Mouse (Mus musculus) midbrain, embryonic 10.5 days (tissue): ENCODE measurements around the gene Draxin. TPM values are rescaled to one million over a fixed set of nuclear protein-coding genes. Genes with fewer than 3 reads are reported as not detected.
"Not testable (repeated sequence)": the region's sequence is repeated elsewhere in the genome, so short reads cannot be mapped to it uniquely, and the experiment has no call there.

ENCODE experiments used
- DNase-seq: peaks from one replicate; pipeline ENCODE4 v3.0.0-alpha.2; 2017; ENCODE audit warnings: low spot score
- H3K27ac ChIP-seq: fragments of 300-500 bp; sonication (generic); replicated peaks from 2 replicates; pipeline ENCODE4 v1.5.1; 2016; ENCODE audit warnings: mild to moderate bottlenecking
- H3K27me3 ChIP-seq: fragments of 300-500 bp; sonication (generic); 2 replicates; pipeline ENCODE4 v1.6.1; 2016; ENCODE audit warnings: low read depth, mild to moderate bottlenecking; ENCODE audit not compliant: poor library complexity, severe bottlenecking
- H3K36me3 ChIP-seq: fragments of 300-500 bp; sonication (generic); 2 replicates; pipeline ENCODE4 v1.6.1; 2016; ENCODE audit warnings: mild to moderate bottlenecking, moderate library complexity
- H3K4me1 ChIP-seq: fragments of 300-500 bp; sonication (generic); 2 replicates; pipeline ENCODE4 v1.6.1; 2016
- H3K4me3 ChIP-seq: fragments of 300-500 bp; sonication (generic); 2 replicates; pipeline ENCODE4 v1.5.1; 2016; ENCODE audit warnings: mild to moderate bottlenecking, moderate library complexity
- H3K9me3 ChIP-seq: fragments of 300-500 bp; sonication (generic); replicated peaks from 2 replicates; pipeline ENCODE4 v1.6.1; 2016; ENCODE audit warnings: mild to moderate bottlenecking
- WGBS: fragments of 180-500 bp; shearing (Covaris S2); methylation state at CpG from one replicate; pipeline ENCODE4 v1.1.7; 2016; 5-methylcytosine and 5-hydroxymethylcytosine counted together
- polyA plus RNA-seq: library from polyadenylated mRNA; unstranded; fragments of >200 nt; fragmentation: Nextera tagmentation; extraction: Ambion mirVana; gene quantifications from 2 replicates; pipeline ENCODE4 v1.2.1, GENCODE M21; 2016

Draxin gene
- polyA plus RNA-seq = 5.3 and 7.5 TPM in 2 replicates

- H3K4me1 ChIP-seq = peaks cover 65% of the 10 kb centered on the region
Observed at GRCm38 (mm10) chr4:148130561-148131413, at the start of gene Draxin. Draxin (minus strand) TSS chr4:148130698.

GRCm38 (mm10) chr4:148177716-148178115 lies 47.2 kb upstream of the Draxin start:
- Histone ChIP-seq H3K4me3 (no peak overlapping the region), H3K27me3 (peaks cover 90% of the 10 kb centered on the region), H3K9me3 (no peaks in the 10 kb centered on the region), H3K4me1 (peaks cover 37% of the 10 kb centered on the region), H3K36me3 (no peaks in the 10 kb centered on the region), H3K27ac (no peak overlapping the region)
- DNase-seq = no peak

More at GRCm38 (mm10) chr4:148130561-148131413, at the start of gene Draxin:
- peak; percentile 90 for DNase-seq
- WGBS = under 1% methylated on average over 82 of the region's 87 CpGs
- Histone ChIP-seq H3K9me3 (no peaks in the 10 kb centered on the region; the same call in 1 of the 2 replicates), H3K36me3 (peaks cover 10% of the 10 kb centered on the region), H3K4me3 (peak within 1 kb of the TSS; percentile 71), H3K27ac (peak within 1 kb of the TSS; percentile 99), H3K27me3 (peaks cover 59% of the 10 kb centered on the region)

GRCm38 (mm10) chr4:148176603-148177002 lies 46.1 kb upstream of the Draxin start:
- Histone ChIP-seq H3K27me3 (peaks cover 90% of the 10 kb centered on the region), H3K4me1 (peaks cover 35% of the 10 kb centered on the region)
- H3K9me3 ChIP-seq, H3K4me3 ChIP-seq, H3K27ac ChIP-seq, DNase-seq, H3K36me3 ChIP-seq: not testable (repeated sequence)
- 68% methylated on average over 5 of the region's 6 CpGs for WGBS

- no peaks in the 10 kb centered on the region for H3K36me3 ChIP-seq
- no peak for DNase-seq
- no peaks in the 10 kb centered on the region for H3K9me3 ChIP-seq
- H3K4me1 ChIP-seq = peaks cover 48% of the 10 kb centered on the region
- peak overlapping the region; percentile 53; the same call in 1 of the 2 replicates for H3K27ac ChIP-seq
- H3K27me3 ChIP-seq = peaks cover 96% of the 10 kb centered on the region
- WGBS = 5% methylated on average over 12 of the region's 12 CpGs
- peak overlapping the region; percentile 43; the same call in 1 of the 2 replicates for H3K4me3 ChIP-seq
Observed at GRCm38 (mm10) chr4:148174495-148174862, 44.0 kb upstream of the Draxin start.

- peak; percentile 61 for DNase-seq
- 1% methylated on average over 30 of the region's 30 CpGs for WGBS
- Histone ChIP-seq H3K4me1 (peaks cover 50% of the 10 kb centered on the region), H3K4me3 (peak overlapping the region; percentile 43), H3K27me3 (peaks cover 96% of the 10 kb centered on the region), H3K9me3 (no peaks in the 10 kb centered on the region), H3K36me3 (no peaks in the 10 kb centered on the region), H3K27ac (peak overlapping the region; percentile 53)
Observed at GRCm38 (mm10) chr4:148173811-148174494, 43.5 kb upstream of the Draxin start.

DNA sequence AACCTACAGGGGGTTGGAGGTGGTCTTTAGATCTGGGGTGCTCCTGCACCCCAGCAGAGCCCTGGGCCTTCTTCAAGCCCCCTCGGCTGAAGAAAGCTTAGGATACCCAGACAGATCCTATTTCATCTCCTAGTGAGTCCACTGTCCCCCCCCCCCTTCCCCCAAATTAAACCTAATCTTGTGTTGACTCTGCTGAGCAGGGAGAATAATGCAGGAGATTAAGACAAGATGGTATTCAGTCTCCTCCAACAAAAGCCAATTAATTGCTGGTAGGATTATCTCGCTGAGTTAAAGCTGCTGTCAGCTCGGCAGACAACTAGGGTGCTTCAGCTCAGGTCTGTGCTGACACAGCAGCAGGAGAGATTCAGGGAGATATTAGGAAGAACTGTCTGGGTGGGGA lies 40.8 kb upstream of the Draxin start:
- Histone ChIP-seq H3K36me3 (no peaks in the 10 kb centered on the region), H3K4me1 (peaks cover 53% of the 10 kb centered on the region), H3K4me3 (no peak overlapping the region), H3K27me3 (peaks cover 95% of the 10 kb centered on the region), H3K27ac (no peak overlapping the region), H3K9me3 (no peaks in the 10 kb centered on the region)
- 10% methylated on average over 3 of the region's 3 CpGs for WGBS
- no peak for DNase-seq

- peaks cover 53% of the 10 kb centered on the region for H3K4me1 ChIP-seq
- H3K27ac ChIP-seq = no peak overlapping the region
- H3K4me3 ChIP-seq = no peak overlapping the region
- DNase-seq = peak; percentile 71
- H3K36me3 ChIP-seq = no peaks in the 10 kb centered on the region
- H3K27me3 ChIP-seq = peaks cover 95% of the 10 kb centered on the region
- 2% methylated on average over 2 of the region's 2 CpGs for WGBS
- H3K9me3 ChIP-seq = no peaks in the 10 kb centered on the region
Observed at GRCm38 (mm10) chr4:148170842-148171241, 40.3 kb upstream of the Draxin start.

DNA sequence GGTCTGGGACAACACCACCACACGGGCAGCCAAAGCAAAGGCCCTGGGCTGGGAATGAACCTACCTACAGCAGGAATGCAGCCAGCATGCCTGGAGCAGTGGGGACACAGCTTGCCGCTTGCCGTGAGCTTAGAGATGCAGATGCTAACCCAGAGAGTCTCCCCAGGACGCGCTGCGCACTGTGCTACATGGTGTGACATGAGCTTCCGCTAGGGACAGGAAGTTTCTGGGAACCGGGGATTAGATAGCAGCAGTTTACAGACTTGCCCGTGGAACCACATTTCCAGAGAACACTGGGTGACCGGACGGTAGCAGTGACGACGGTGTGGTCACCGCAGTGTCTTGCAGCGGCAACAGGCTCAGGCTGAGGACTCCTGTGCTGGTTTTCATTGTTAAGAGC lies 39.1 kb upstream of the Draxin start:
- Histone ChIP-seq H3K27me3 (peaks cover 95% of the 10 kb centered on the region), H3K4me1 (peaks cover 62% of the 10 kb centered on the region), H3K4me3 (no peak overlapping the region), H3K27ac (0 out of 2 replicates have a peak overlapping the region, but pooled peaks have one; percentile 17), H3K9me3 (no peaks in the 10 kb centered on the region), H3K36me3 (no peaks in the 10 kb centered on the region)
- 26% methylated on average over 15 of the region's 15 CpGs for WGBS
- no peak for DNase-seq

DNA sequence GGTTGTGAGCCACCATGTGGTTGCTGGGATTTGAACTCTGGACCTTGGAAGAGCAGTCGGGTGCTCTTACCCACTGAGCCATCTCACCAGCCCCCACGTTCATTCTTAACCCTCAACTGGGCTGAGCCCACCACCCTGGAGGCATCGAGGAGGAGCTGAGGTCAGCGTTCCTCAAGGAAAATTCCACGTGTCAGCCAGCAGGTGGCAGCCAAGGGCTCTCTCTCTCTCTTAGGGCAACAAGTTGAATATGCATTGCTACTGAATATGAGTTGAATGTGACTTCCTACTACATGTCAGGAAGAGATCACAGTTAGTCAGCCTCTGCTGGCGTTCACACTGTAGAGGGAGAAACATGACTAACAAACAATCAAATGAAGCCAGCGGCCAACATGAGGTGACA lies 37.8 kb upstream of the Draxin start:
- no peak overlapping the region for H3K4me3 ChIP-seq
- H3K27me3 ChIP-seq = peaks cover 95% of the 10 kb centered on the region
- H3K4me1 ChIP-seq = peaks cover 62% of the 10 kb centered on the region
- no peak overlapping the region for H3K27ac ChIP-seq
- H3K36me3 ChIP-seq = no peaks in the 10 kb centered on the region
- peak; percentile 70 for DNase-seq
- no peaks in the 10 kb centered on the region for H3K9me3 ChIP-seq
- 30% methylated on average over 7 of the region's 7 CpGs for WGBS

GRCm38 (mm10) chr4:148166986-148167385 lies 36.5 kb upstream of the Draxin start:
- H3K9me3 ChIP-seq = no peaks in the 10 kb centered on the region
- H3K36me3 ChIP-seq = no peaks in the 10 kb centered on the region
- peak; percentile 73 for DNase-seq
- 14% methylated on average over 4 of the region's 4 CpGs for WGBS
- H3K27me3 ChIP-seq = peaks cover 95% of the 10 kb centered on the region
- H3K4me3 ChIP-seq = peak overlapping the region; percentile 32
- H3K27ac ChIP-seq = no peak overlapping the region; the same call in 1 of the 2 replicates
- H3K4me1 ChIP-seq = peaks cover 56% of the 10 kb centered on the region

- peaks cover 56% of the 10 kb centered on the region for H3K4me1 ChIP-seq
- H3K4me3 ChIP-seq = peak overlapping the region; percentile 32
- H3K9me3 ChIP-seq = no peaks in the 10 kb centered on the region
- H3K36me3 ChIP-seq = no peaks in the 10 kb centered on the region
- DNase-seq = peak; percentile 55
- no peak overlapping the region; the same call in 1 of the 2 replicates for H3K27ac ChIP-seq
- 8% methylated on average over 10 of the region's 10 CpGs for WGBS
- H3K27me3 ChIP-seq = peaks cover 95% of the 10 kb centered on the region
Observed at GRCm38 (mm10) chr4:148166431-148166830, 35.9 kb upstream of the Draxin start.

DNA sequence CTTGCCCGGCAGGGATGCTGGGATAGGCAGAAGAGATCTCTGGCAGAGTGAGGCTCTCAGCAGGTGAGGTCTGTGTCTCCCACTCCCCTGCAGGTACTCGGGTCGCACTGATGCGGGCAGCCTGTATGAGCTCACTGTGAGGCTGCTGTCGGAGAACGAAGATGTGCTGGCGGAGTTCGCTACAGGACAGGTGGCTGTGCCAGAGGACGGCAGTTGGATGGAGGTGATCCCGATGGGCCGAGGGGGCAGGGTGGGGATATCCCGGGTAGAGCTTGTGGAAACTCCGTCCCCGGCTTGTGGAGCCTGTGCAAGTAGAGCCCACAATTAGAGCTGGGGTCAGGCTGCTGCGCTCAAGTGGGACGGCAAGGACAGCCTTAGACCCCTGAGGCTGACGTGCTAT lies 35.1 kb upstream of the Draxin start:
- H3K9me3 ChIP-seq = no peaks in the 10 kb centered on the region
- H3K4me1 ChIP-seq = peaks cover 59% of the 10 kb centered on the region
- 0 out of 2 replicates have a peak overlapping the region, but pooled peaks have one; percentile 18 for H3K4me3 ChIP-seq
- no peaks in the 10 kb centered on the region for H3K36me3 ChIP-seq
- DNase-seq = no peak
- 4% methylated on average over 17 of the region's 17 CpGs for whole genome bisulfite sequencing
- peaks cover 98% of the 10 kb centered on the region for H3K27me3 ChIP-seq
- no peak overlapping the region for H3K27ac ChIP-seq

DNA sequence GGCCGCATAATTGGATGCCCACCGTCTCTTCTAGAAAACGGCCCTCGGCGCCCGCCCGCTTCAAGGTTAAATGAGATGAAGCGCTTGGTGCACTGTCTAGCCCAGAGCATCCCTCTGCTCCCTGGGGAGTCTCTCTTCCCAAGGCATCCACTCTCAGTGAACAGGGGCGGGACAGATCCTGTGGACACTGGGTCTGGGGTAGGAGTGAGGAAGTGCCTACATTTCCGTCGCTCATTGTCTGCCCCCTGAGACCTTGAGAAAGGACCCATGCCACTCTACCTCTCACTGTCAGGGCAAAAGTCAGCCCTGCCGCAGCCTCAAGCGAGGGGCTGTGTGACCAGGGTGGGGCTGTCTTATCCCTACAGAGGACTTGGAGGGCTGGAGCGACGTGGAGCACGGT lies 34.0 kb upstream of the Draxin start:
- Histone ChIP-seq H3K36me3 (no peaks in the 10 kb centered on the region), H3K9me3 (no peaks in the 10 kb centered on the region), H3K27ac (no peak overlapping the region), H3K27me3 (peaks cover 93% of the 10 kb centered on the region), H3K4me1 (peaks cover 64% of the 10 kb centered on the region), H3K4me3 (peak overlapping the region; percentile 49)
- WGBS = under 1% methylated on average over 16 of the region's 16 CpGs
- no peak for DNase-seq
